In the genomic region with DNA sequence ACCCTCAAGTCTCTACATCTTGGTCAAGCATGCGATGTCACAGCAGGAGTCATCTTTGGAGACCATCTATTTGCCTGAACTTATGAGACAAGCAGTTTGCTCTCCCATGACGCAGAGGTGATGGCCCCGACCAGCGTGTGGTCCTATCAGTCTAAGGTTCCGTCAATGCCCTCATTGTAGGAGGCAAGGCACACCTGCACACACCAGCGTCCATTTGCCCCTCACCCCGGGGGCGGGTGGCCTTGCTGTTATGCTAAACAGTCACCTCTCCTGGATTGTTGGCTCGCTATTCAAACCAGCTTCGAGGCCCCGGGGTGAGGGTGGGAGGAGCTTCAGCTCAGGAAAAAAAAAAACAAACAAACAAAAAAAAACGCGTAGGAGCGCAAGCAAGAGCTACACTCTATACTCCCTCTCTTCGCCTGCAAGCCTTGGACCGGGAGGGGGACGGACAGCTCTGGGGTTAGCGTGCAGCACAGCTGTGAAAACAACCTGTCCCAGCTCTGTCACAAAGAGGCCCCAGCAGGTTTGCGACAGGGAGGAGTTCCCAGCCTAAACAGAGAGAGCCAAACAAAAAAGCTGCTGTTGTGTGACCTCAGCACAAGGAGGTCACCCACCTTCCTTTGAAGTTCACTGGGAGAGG, we compare ENCODE assay signal across 8 mouse cellular contexts. TPM values are rescaled to one million over a fixed set of nuclear protein-coding genes. Genes with fewer than 3 reads are reported as not detected.
A peak's percentile ranks its signal among the peaks of the same experiment; 100 is the strongest.
DNase-seq lines count a peak whose midpoint lies in the region; ATAC-seq and TF ChIP-seq lines count a peak whose summit lies in the region.

No protein-coding gene starts in this region.

- no peak for TF ChIP-seq CTCF in heart, adult 2 months (IDR thresholded peaks at IDR 0.05)
- TF ChIP-seq CTCF in G1E (IDR thresholded peaks at IDR 0.05; ENCODE audit: low read depth, low read length) = no peak

- H3K79me2 ChIP-seq in heart, adult 2 months (replicated peaks; ENCODE audit: control insufficient read depth, insufficient read depth, low read length) = no peaks in the 10 kb centered on the region

- intact Hi-C loops in heart, adult 2 months (cut with DNase I) = no loop called here

- no peaks in the 10 kb centered on the region for H3K9me3 ChIP-seq in G1E (replicated peaks)
- H3K9me3 ChIP-seq in forebrain, embryonic 12.5 days = no peaks in the 10 kb centered on the region
- peaks cover 6% of the 10 kb centered on the region for H3K9me3 ChIP-seq in liver, embryonic 12.5 days (replicated peaks)
- 0 out of 2 replicates have a peak, but pooled peaks cover 5% of the 10 kb centered on the region for H3K9me3 ChIP-seq in stomach, embryonic 16.5 days (replicated peaks; ENCODE audit: control insufficient read depth, low read length)

- ATAC-seq in G1E (ENCODE audit: extremely low read depth, insufficient number of reproducible peaks, low FRiP score, poor library complexity, severe bottlenecking) = no peak
- no peak for ATAC-seq in forebrain, embryonic 12.5 days (ENCODE audit: low FRiP score)
- peak; percentile 55 for ATAC-seq in liver, embryonic 12.5 days
- no peak for ATAC-seq in stomach, embryonic 16.5 days (ENCODE audit: insufficient read depth, low FRiP score)
- ATAC-seq in erythroid progenitor cell, adult 5-6 weeks (replicated peaks; ENCODE audit: low FRiP score, poor library complexity, severe bottlenecking) = no peak

- TF ChIP-seq POLR2A in heart, adult 2 months (IDR thresholded peaks at IDR 0.05; ENCODE audit: insufficient read depth, low read depth, low read length) = no peak

- DNase-seq in heart, adult 2 months = no peak
- DNase-seq in heart, postnatal 4 days = no peak
- DNase-seq in G1E (ENCODE audit: low spot score) = no peak
- DNase-seq in urinary bladder, postnatal 10 days (ENCODE audit: low spot score) = no peak

- no peaks in the 10 kb centered on the region for H3K27me3 ChIP-seq in heart, adult 2 months (ENCODE audit: control insufficient read depth, insufficient read depth, low read length)
- no peaks in the 10 kb centered on the region for H3K27me3 ChIP-seq in G1E (ENCODE audit: insufficient read depth, low read length)
- no peaks in the 10 kb centered on the region for H3K27me3 ChIP-seq in forebrain, embryonic 12.5 days
- no peaks in the 10 kb centered on the region for H3K27me3 ChIP-seq in liver, embryonic 12.5 days (replicated peaks)
- H3K27me3 ChIP-seq in stomach, embryonic 16.5 days (ENCODE audit: control insufficient read depth, insufficient read depth, low read length) = no peaks in the 10 kb centered on the region

- no peak overlapping the region for H3K27ac ChIP-seq in heart, adult 2 months
- H3K27ac ChIP-seq in forebrain, embryonic 12.5 days = no peak overlapping the region
- H3K27ac ChIP-seq in liver, embryonic 12.5 days = no peak overlapping the region
- H3K27ac ChIP-seq in stomach, embryonic 16.5 days (ENCODE audit: low read length) = no peak overlapping the region

- H3K36me3 ChIP-seq in heart, adult 2 months (ENCODE audit: control insufficient read depth, insufficient read depth, low read length) = no peaks in the 10 kb centered on the region
- H3K36me3 ChIP-seq in G1E (replicated peaks) = no peaks in the 10 kb centered on the region
- H3K36me3 ChIP-seq in forebrain, embryonic 12.5 days (replicated peaks) = no peaks in the 10 kb centered on the region
- H3K36me3 ChIP-seq in liver, embryonic 12.5 days = no peaks in the 10 kb centered on the region
- no peaks in the 10 kb centered on the region for H3K36me3 ChIP-seq in stomach, embryonic 16.5 days (ENCODE audit: control insufficient read depth, insufficient read depth, low read length)

- no peak overlapping the region for H3K9ac ChIP-seq in heart, adult 2 months (ENCODE audit: low read depth, low read length)
- no peak overlapping the region for H3K9ac ChIP-seq in forebrain, embryonic 12.5 days
- H3K9ac ChIP-seq in liver, embryonic 12.5 days = no peak overlapping the region
- no peak overlapping the region for H3K9ac ChIP-seq in stomach, embryonic 16.5 days (ENCODE audit: low read length)

- H3K4me2 ChIP-seq in forebrain, embryonic 12.5 days = peak overlapping the region; percentile 40
- H3K4me2 ChIP-seq in liver, embryonic 12.5 days = peak overlapping the region; percentile 24
- peak overlapping the region; percentile 27 for H3K4me2 ChIP-seq in stomach, embryonic 16.5 days (ENCODE audit: low read depth, low read length)

- no peak for TF ChIP-seq EP300 in heart, adult 2 months (IDR thresholded peaks at IDR 0.05; ENCODE audit: insufficient read depth, low read depth, low read length)

- WGBS in heart, adult 2 months = 49% methylated on average over 19 of the region's 19 CpGs
- 18% methylated on average over 19 of the region's 19 CpGs for WGBS in forebrain, embryonic 12.5 days
- WGBS in liver, embryonic 12.5 days (ENCODE audit: insufficient replicate concordance) = 49% methylated on average over 19 of the region's 19 CpGs
- WGBS in stomach, embryonic 16.5 days = 39% methylated on average over 19 of the region's 19 CpGs

- peak overlapping the region; percentile 24; the same call in 1 of the 2 replicates for H3K4me3 ChIP-seq in heart, adult 2 months
- peak overlapping the region; percentile 60; the same call in 1 of the 2 replicates for H3K4me3 ChIP-seq in G1E (ENCODE audit: low read depth, low read length)
- no peak overlapping the region for H3K4me3 ChIP-seq in forebrain, embryonic 12.5 days (replicated peaks)
- H3K4me3 ChIP-seq in liver, embryonic 12.5 days = no peak overlapping the region
- H3K4me3 ChIP-seq in stomach, embryonic 16.5 days (replicated peaks; ENCODE audit: low read length) = no peak overlapping the region

- H3K4me1 ChIP-seq in heart, adult 2 months (ENCODE audit: control insufficient read depth, insufficient read depth, low read length) = no peaks in the 10 kb centered on the region
- H3K4me1 ChIP-seq in G1E (ENCODE audit: insufficient read depth, low read depth, low read length) = peaks cover 30% of the 10 kb centered on the region
- peaks cover 15% of the 10 kb centered on the region for H3K4me1 ChIP-seq in forebrain, embryonic 12.5 days
- peaks cover 18% of the 10 kb centered on the region; the same call in 1 of the 2 replicates for H3K4me1 ChIP-seq in liver, embryonic 12.5 days
- 0 out of 2 replicates have a peak, but pooled peaks cover 4% of the 10 kb centered on the region for H3K4me1 ChIP-seq in stomach, embryonic 16.5 days (ENCODE audit: control insufficient read depth, insufficient read depth, low read length)

RNA-seq across cellular contexts. Expression of a gene that starts 12.1 kb away (rescaled TPM):
- 10 to 100 TPM; 59.8 to 70.1 TPM for total RNA-seq in heart, adult 2 months (2021)
- polyA plus RNA-seq in heart, adult 2 months (2012; rRNA removed) = 49.8 and 71.9 TPM in 2 replicates
- total RNA-seq in heart, postnatal 4 days (2021) = 100 to 1,000 TPM; 156 to 158 TPM
- total RNA-seq in G1E (2014; fragmentation: Nextera tagmentation) (177 and 180 TPM in 2 replicates), G1E (2017) (308 and 385 TPM in 2 replicates)
- polyA plus RNA-seq in G1E (2012) = 135 and 219 TPM in 2 replicates
- polyA plus RNA-seq in forebrain, embryonic 12.5 days (2016; fragmentation: Nextera tagmentation; extraction: Ambion mirVana) = 140 and 147 TPM in 2 replicates
- polyA plus RNA-seq in liver, embryonic 12.5 days (2016; fragmentation: Nextera tagmentation; extraction: Ambion mirVana) = 124 and 133 TPM in 2 replicates
- polyA plus RNA-seq in stomach, embryonic 16.5 days (2015; fragmentation: Nextera tagmentation; extraction: Ambion mirVana) = 157 and 160 TPM in 2 replicates
- total RNA-seq in erythroid progenitor cell, adult 5-6 weeks (2015; ENCODE audit: low replicate concordance) = 36.4 and 45.7 TPM in 2 replicates
- 27.3 and 49.2 TPM in 2 replicates for total RNA-seq in erythroid progenitor cell, adult 5-6 weeks (2017; ENCODE audit: low replicate concordance)

Comparison
In these comparisons a context has a peak if more than half of its experiments do, and no peak if none do; other contexts are left out.
1. H3K4me3 ChIP-seq: peak in heart, adult 2 months (single experiment) and G1E (single experiment); none in forebrain, embryonic 12.5 days (single experiment), liver, embryonic 12.5 days (single experiment) and stomach, embryonic 16.5 days (single experiment).
2. Peak in every context shown above with its lines, with median percentiles within 50 percentile points of each other: H3K4me2 ChIP-seq.